Mouse (Mus musculus) forelimb bud, embryonic 11.5 days (tissue): ENCODE measurements at regions not wholly inside any gene's neighbourhood (a gene's known extent, or its start where the extent isn't known, plus 50 kb on each side); places are given as distances from the start of the nearest gene placed in this dataset.
"Not testable (repeated sequence)": the region's sequence is repeated elsewhere in the genome, so short reads cannot be mapped to it uniquely, and the experiment has no call there.

ENCODE experiments used
- DNase-seq: peaks from one replicate; pipeline ENCODE4 v3.0.0-alpha.2; 2012; ENCODE audit warnings: low read depth, low spot score

- DNase-seq = no peak
Observed at GRCm38 (mm10) chr12:32434506-32435002, 56.0 kb downstream of the Ccdc71l start.

- DNase-seq = no peak
Observed at GRCm38 (mm10) chr12:32435126-32435525, 56.6 kb downstream of the Ccdc71l start.

GRCm38 (mm10) chr12:32438209-32438608 lies 59.7 kb downstream of the Ccdc71l start:
- no peak for DNase-seq

- DNase-seq = no peak
Observed at GRCm38 (mm10) chr12:32444770-32445169, 66.3 kb downstream of the Ccdc71l start.

- DNase-seq = no peak
Observed at GRCm38 (mm10) chr12:32445874-32446273, 67.4 kb downstream of the Ccdc71l start.

- no peak for DNase-seq
Observed at GRCm38 (mm10) chr12:32449373-32449772, 70.9 kb downstream of the Ccdc71l start.

- DNase-seq = no peak
Observed at GRCm38 (mm10) chr12:32451226-32451625, 72.7 kb downstream of the Ccdc71l start.

- no peak for DNase-seq
Observed at GRCm38 (mm10) chr12:32454794-32455193, 76.3 kb downstream of the Ccdc71l start.

- DNase-seq = not testable (repeated sequence)
Observed at GRCm38 (mm10) chr12:32455231-32455630, 76.7 kb downstream of the Ccdc71l start.

- no peak for DNase-seq
Observed at GRCm38 (mm10) chr12:32455913-32456312, 77.4 kb downstream of the Ccdc71l start.

- DNase-seq = no peak
Observed at GRCm38 (mm10) chr12:32456796-32457195, 78.3 kb downstream of the Ccdc71l start.

GRCm38 (mm10) chr12:32458386-32458785 lies 79.9 kb downstream of the Ccdc71l start:
- DNase-seq = no peak

- no peak for DNase-seq
Observed at GRCm38 (mm10) chr12:32460330-32460998, 82.0 kb downstream of the Ccdc71l start.

GRCm38 (mm10) chr12:32465371-32465770 lies 86.9 kb downstream of the Ccdc71l start:
- DNase-seq = no peak

GRCm38 (mm10) chr12:32469863-32470262 lies 91.4 kb downstream of the Ccdc71l start:
- no peak for DNase-seq

- no peak for DNase-seq
Observed at GRCm38 (mm10) chr12:32479451-32479850, 100.9 kb downstream of the Ccdc71l start.

GRCm38 (mm10) chr12:32480268-32480667 lies 101.8 kb downstream of the Ccdc71l start:
- no peak for DNase-seq

GRCm38 (mm10) chr12:32481051-32481450 lies 102.5 kb downstream of the Ccdc71l start:
- no peak for DNase-seq

GRCm38 (mm10) chr12:32482343-32482742 lies 103.8 kb downstream of the Ccdc71l start:
- DNase-seq = no peak

- no peak for DNase-seq
Observed at GRCm38 (mm10) chr12:32482777-32483176, 104.3 kb downstream of the Ccdc71l start.

GRCm38 (mm10) chr12:32486246-32486645 lies 107.7 kb downstream of the Ccdc71l start:
- no peak for DNase-seq

- no peak for DNase-seq
Observed at GRCm38 (mm10) chr12:32486729-32487128, 108.2 kb downstream of the Ccdc71l start.

GRCm38 (mm10) chr12:32487883-32488577 lies 109.5 kb downstream of the Ccdc71l start:
- DNase-seq = no peak
